Mouse (Mus musculus) liver, adult 2 months (tissue): ENCODE results near the gene Zfp830.

Experiments used
- CTCF ChIP-seq: fragments of 200-500 bp; IDR thresholded peaks from 2 replicates; pipeline ENCODE4 v1.5.1; 2011; ENCODE audit warnings: low read depth, low read length, control low read depth
- POLR2A ChIP-seq: fragments of 200-500 bp; IDR thresholded peaks from 2 replicates; pipeline ENCODE4 v1.6.1; 2011; ENCODE audit warnings: low read length, control low read depth; ENCODE audit not compliant: insufficient read depth; ENCODE audit errors: extremely low read depth

- no peak for TF ChIP-seq CTCF
- TF ChIP-seq POLR2A = no peak
Measured at GRCm38 (mm10) chr11:82806656-82807055, 42.5 kb downstream of the Zfp830 start.
